Mouse (Mus musculus): Measurements from ENCODE around the gene Btbd35f1.
"Not testable (repeated sequence)": the region's sequence is repeated elsewhere in the genome, so short reads cannot be mapped to it uniquely, and the experiment has no call there.

Btbd35f1 gene

GRCm38 (mm10) chrX:32559755-32560154 lies at the start of gene Btbd35f1:
Btbd35f1 (plus strand) TSS chrX:32560055.
- not testable (repeated sequence) for H3K4me3 ChIP-seq (replicated peaks; ENCODE audit: low read length); H3K9me3 ChIP-seq (ENCODE audit: low read length); H3K27me3 ChIP-seq (ENCODE audit: insufficient read depth, low read length); H3K4me1 ChIP-seq (replicated peaks; ENCODE audit: low read depth, low read length); H3K36me3 ChIP-seq (ENCODE audit: insufficient read depth, low read length)

DNA sequence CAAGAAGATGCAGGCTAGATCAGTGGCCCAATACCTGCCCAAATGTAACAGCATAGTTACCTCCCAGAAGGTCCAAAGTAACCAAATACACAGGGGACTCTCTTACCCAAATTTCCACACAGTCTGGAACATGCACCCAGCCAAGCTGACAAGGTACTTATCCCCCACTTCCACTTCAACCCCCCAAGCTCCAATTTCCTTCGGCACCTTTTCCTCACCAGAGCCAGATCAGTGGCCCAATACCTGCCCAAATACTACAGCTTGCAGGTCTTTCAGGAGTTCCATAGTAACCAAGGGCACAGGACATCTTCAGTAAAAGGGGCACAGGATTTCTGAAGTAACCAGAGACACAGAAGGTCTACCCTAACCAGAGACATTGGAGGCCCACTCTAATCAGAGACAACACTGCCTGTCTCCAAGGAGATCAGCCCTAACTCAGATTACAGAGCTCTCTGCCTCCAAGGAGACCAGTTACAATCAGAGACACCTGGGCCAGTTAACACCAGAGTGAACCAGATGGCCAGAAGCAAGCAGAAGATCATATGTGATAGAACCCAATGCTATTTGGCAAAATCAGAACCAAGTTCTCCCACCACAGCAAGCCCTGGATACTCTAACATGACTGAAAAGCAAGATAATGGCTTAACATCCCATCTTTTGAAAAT lies 31.2 kb downstream of the Btbd35f1 start:
- not testable (repeated sequence) for H3K27me3 ChIP-seq (ENCODE audit: insufficient read depth, low read length); H3K36me3 ChIP-seq (ENCODE audit: insufficient read depth, low read length); H3K4me1 ChIP-seq (replicated peaks; ENCODE audit: low read depth, low read length); H3K4me3 ChIP-seq (replicated peaks; ENCODE audit: low read length)
- H3K9me3 ChIP-seq (ENCODE audit: low read length): peaks cover 16% of the 10 kb centered on the region

- H3K4me3 ChIP-seq (replicated peaks; ENCODE audit: low read length); H3K4me1 ChIP-seq (replicated peaks; ENCODE audit: low read depth, low read length); H3K36me3 ChIP-seq (ENCODE audit: insufficient read depth, low read length); H3K27me3 ChIP-seq (ENCODE audit: insufficient read depth, low read length): not testable (repeated sequence)
- H3K9me3 ChIP-seq (ENCODE audit: low read length): peaks cover 32% of the 10 kb centered on the region
Observed at GRCm38 (mm10) chrX:32601008-32601407, 41.2 kb downstream of the Btbd35f1 start.

- H3K27me3 ChIP-seq (ENCODE audit: insufficient read depth, low read length); H3K36me3 ChIP-seq (ENCODE audit: insufficient read depth, low read length); H3K4me1 ChIP-seq (replicated peaks; ENCODE audit: low read depth, low read length); H3K4me3 ChIP-seq (replicated peaks; ENCODE audit: low read length): not testable (repeated sequence)
- peaks cover 32% of the 10 kb centered on the region for H3K9me3 ChIP-seq (ENCODE audit: low read length)
Observed at GRCm38 (mm10) chrX:32601425-32601824, 41.6 kb downstream of the Btbd35f1 start.

Data from E14TG2a.4 (cell line).